Mouse (Mus musculus): ENCODE measurements around the gene Nr1h4. TPM values are rescaled to one million over a fixed set of nuclear protein-coding genes. Genes with fewer than 3 reads are reported as not detected.

Nr1h4 gene
- polyA plus RNA-seq, 1 experiment = 0.19 TPM

DNA sequence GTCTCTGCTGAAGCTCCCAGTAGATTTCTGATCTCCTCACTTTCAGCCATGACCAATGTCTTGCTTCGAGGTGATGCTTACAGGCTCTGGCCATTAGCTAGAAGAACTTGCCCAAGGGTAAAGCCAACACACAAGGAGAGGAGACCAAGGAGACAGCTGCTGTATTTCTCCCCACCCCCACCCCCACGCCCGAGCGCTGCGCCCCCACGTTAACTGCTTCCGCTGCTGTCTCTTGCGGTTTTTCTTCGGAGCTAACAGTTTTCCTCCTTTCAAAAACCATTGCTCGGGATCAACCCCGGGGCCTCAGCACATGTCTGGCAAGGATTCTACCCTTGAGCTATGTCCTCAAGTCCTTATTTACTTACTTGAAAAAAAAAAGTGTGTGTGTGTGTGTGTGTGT, 70.5 kb downstream of the Nr1h4 start:
- 80% methylated on average over 11 of the region's 11 CpGs for WGBS
- no peak for DNase-seq
- H3K4me1 ChIP-seq (ENCODE audit: control insufficient read depth, insufficient read depth, low read length) = no peaks in the 10 kb centered on the region
- no peak overlapping the region for H3K4me3 ChIP-seq (replicated peaks; ENCODE audit: extremely low read depth, low read depth, low read length)
- no peak for TF ChIP-seq CTCF (IDR thresholded peaks at IDR 0.05; ENCODE audit: insufficient read depth, low read length)
- TF ChIP-seq POLR2A (IDR thresholded peaks at IDR 0.05; ENCODE audit: borderline replicate concordance, extremely low read depth, low read depth, low read length) = no peak

- peak; percentile 45 for DNase-seq
- WGBS = 17% methylated on average over 14 of the region's 14 CpGs
- no peak overlapping the region for H3K4me3 ChIP-seq (replicated peaks; ENCODE audit: extremely low read depth, low read depth, low read length)
- no peaks in the 10 kb centered on the region for H3K4me1 ChIP-seq (ENCODE audit: control insufficient read depth, insufficient read depth, low read length)
- TF ChIP-seq POLR2A (IDR thresholded peaks at IDR 0.05; ENCODE audit: borderline replicate concordance, extremely low read depth, low read depth, low read length) = no peak
- TF ChIP-seq CTCF (IDR thresholded peaks at IDR 0.05; ENCODE audit: insufficient read depth, low read length) = peak; percentile 25; the same call in 1 of the 2 replicates
Observed at GRCm38 (mm10) chr10:89461856-89462507, 71.4 kb downstream of the Nr1h4 start.

GRCm38 (mm10) chr10:89460972-89461371, 72.4 kb downstream of the Nr1h4 start:
- no peak for TF ChIP-seq POLR2A (IDR thresholded peaks at IDR 0.05; ENCODE audit: borderline replicate concordance, extremely low read depth, low read depth, low read length)
- no peak for TF ChIP-seq CTCF (IDR thresholded peaks at IDR 0.05; ENCODE audit: insufficient read depth, low read length)
- DNase-seq = no peak
- Histone ChIP-seq H3K4me3 (replicated peaks; ENCODE audit: extremely low read depth, low read depth, low read length) (no peak overlapping the region), H3K4me1 (ENCODE audit: control insufficient read depth, insufficient read depth, low read length) (no peaks in the 10 kb centered on the region)
- WGBS = 87% methylated on average over 11 of the region's 11 CpGs

GRCm38 (mm10) chr10:89458770-89459169, 74.6 kb downstream of the Nr1h4 start:
- 48% methylated on average over 3 of the region's 3 CpGs for WGBS
- Histone ChIP-seq H3K4me1 (ENCODE audit: control insufficient read depth, insufficient read depth, low read length) (no peaks in the 10 kb centered on the region), H3K4me3 (replicated peaks; ENCODE audit: extremely low read depth, low read depth, low read length) (no peak overlapping the region)
- no peak for DNase-seq
- TF ChIP-seq POLR2A (IDR thresholded peaks at IDR 0.05; ENCODE audit: borderline replicate concordance, extremely low read depth, low read depth, low read length) = no peak
- no peak for TF ChIP-seq CTCF (IDR thresholded peaks at IDR 0.05; ENCODE audit: insufficient read depth, low read length)

- DNase-seq = no peak
- WGBS = 46% methylated on average over 3 of the region's 3 CpGs
- TF ChIP-seq CTCF (IDR thresholded peaks at IDR 0.05; ENCODE audit: insufficient read depth, low read length) (no peak), POLR2A (IDR thresholded peaks at IDR 0.05; ENCODE audit: borderline replicate concordance, extremely low read depth, low read depth, low read length) (no peak)
- no peaks in the 10 kb centered on the region for H3K4me1 ChIP-seq (ENCODE audit: control insufficient read depth, insufficient read depth, low read length)
- H3K4me3 ChIP-seq (replicated peaks; ENCODE audit: extremely low read depth, low read depth, low read length) = no peak overlapping the region
Observed at GRCm38 (mm10) chr10:89453794-89454193, 79.6 kb downstream of the Nr1h4 start.

GRCm38 (mm10) chr10:89453068-89453641, 80.2 kb downstream of the Nr1h4 start:
- WGBS = 71% methylated on average over 15 of the region's 15 CpGs
- no peaks in the 10 kb centered on the region for H3K4me1 ChIP-seq (ENCODE audit: control insufficient read depth, insufficient read depth, low read length)
- DNase-seq = no peak

DNA sequence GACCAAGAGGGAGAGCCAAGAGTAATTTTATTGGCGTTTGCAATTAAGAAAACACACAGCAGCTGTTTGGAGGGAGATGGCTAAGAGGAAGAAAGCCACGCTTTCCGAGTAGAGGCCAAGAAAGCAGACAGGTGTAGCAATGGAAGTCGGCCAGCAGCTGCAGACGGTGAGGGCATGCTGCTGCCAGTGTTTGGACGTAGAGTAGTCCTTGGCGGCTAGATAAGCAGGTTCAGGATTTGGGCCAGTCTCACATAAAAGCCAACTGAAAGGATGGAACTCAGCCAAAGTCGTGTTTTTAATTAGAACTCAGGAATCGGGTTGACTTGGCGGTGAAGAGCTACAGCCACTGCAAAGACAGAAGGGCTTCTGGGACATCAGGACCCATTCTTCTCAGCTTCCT, 83.0 kb downstream of the Nr1h4 start:
- no peak for TF ChIP-seq CTCF (IDR thresholded peaks at IDR 0.05; ENCODE audit: insufficient read depth, low read length)
- no peak for TF ChIP-seq POLR2A (IDR thresholded peaks at IDR 0.05; ENCODE audit: borderline replicate concordance, extremely low read depth, low read depth, low read length)
- 37% methylated on average over 10 of the region's 10 CpGs for WGBS
- Histone ChIP-seq H3K4me1 (ENCODE audit: control insufficient read depth, insufficient read depth, low read length) (no peaks in the 10 kb centered on the region), H3K4me3 (replicated peaks; ENCODE audit: extremely low read depth, low read depth, low read length) (no peak overlapping the region)
- no peak for DNase-seq

More at GRCm38 (mm10) chr10:89453068-89453641, 80.2 kb downstream of the Nr1h4 start:
- H3K4me3 ChIP-seq (replicated peaks; ENCODE audit: extremely low read depth, low read depth, low read length) = no peak overlapping the region
- TF ChIP-seq POLR2A (IDR thresholded peaks at IDR 0.05; ENCODE audit: borderline replicate concordance, extremely low read depth, low read depth, low read length) = no peak
- no peak for TF ChIP-seq CTCF (IDR thresholded peaks at IDR 0.05; ENCODE audit: insufficient read depth, low read length)

GRCm38 (mm10) chr10:89444381-89444780, 89.0 kb downstream of the Nr1h4 start:
- Histone ChIP-seq H3K4me1 (ENCODE audit: control insufficient read depth, insufficient read depth, low read length) (no peaks in the 10 kb centered on the region), H3K4me3 (replicated peaks; ENCODE audit: extremely low read depth, low read depth, low read length) (no peak overlapping the region)
- 32% methylated on average over 3 of the region's 3 CpGs for WGBS
- no peak for DNase-seq
- TF ChIP-seq POLR2A (IDR thresholded peaks at IDR 0.05; ENCODE audit: borderline replicate concordance, extremely low read depth, low read depth, low read length) (no peak), CTCF (IDR thresholded peaks at IDR 0.05; ENCODE audit: insufficient read depth, low read length) (no peak)

DNA sequence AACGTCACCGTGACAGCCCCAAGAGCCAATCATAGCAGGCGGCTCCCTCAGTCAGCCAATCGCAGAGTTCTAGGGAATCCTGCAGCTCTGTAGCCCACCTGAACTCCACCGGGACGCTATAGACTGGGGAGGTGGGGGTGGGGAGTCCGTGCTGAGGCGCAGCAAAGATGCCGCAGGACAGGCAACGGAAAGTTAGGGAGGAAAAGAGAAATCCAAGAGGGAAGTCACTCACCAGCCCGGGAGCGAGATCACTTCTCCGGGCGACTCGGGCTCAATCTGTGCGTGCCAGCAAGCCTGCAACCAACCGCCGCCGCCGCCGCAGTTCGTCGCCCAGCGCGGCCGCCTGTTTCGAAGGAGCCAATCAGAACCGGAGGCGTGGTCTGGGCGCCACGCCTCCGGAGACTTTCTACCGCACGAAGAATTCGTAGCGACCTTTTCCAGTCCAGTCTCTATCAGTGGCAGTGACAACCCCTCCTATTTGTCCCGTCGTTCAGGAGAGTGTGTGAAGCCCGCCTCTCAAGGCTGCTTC, 89.7 kb downstream of the Nr1h4 start, which contains the start of gene Gas2l3:
Gene Gas2l3, minus strand, starts transcription at position 345 of the 529 bp plus-strand sequence.
- TF ChIP-seq POLR2A (IDR thresholded peaks at IDR 0.05; ENCODE audit: borderline replicate concordance, extremely low read depth, low read depth, low read length) = no peak
- TF ChIP-seq CTCF (IDR thresholded peaks at IDR 0.05; ENCODE audit: insufficient read depth, low read length) = no peak
- WGBS = under 1% methylated on average over 39 of the region's 39 CpGs
- Histone ChIP-seq H3K4me3 (replicated peaks; ENCODE audit: extremely low read depth, low read depth, low read length) (peak within 1 kb of the TSS; percentile 81), H3K4me1 (ENCODE audit: control insufficient read depth, insufficient read depth, low read length) (no peaks in the 10 kb centered on the region)
- peak; percentile 75 for DNase-seq

Data from lung, adult 2 months (tissue).